Mouse (Mus musculus): ENCODE results near the gene Anks1. TPM values are rescaled to one million over a fixed set of nuclear protein-coding genes. Genes with fewer than 3 reads are reported as not detected.

Gene Anks1
- polyA plus RNA-seq, 1 experiment from 2014 or later, result 12.3 TPM

- no peak overlapping the region for H3K9ac ChIP-seq
- H3K4me3 ChIP-seq, result no peak overlapping the region
- H3K9me3 ChIP-seq, result no peaks in the 10 kb centered on the region
- ATAC-seq (ENCODE audit: insufficient number of reproducible peaks, low FRiP score, low TSS enrichment, low read depth), result no peak
- no peaks in the 10 kb centered on the region; the same call in 1 of the 2 replicates for H3K36me3 ChIP-seq
- no peaks in the 10 kb centered on the region for H3K27me3 ChIP-seq
- no peak overlapping the region for H3K27ac ChIP-seq
- H3K4me1 ChIP-seq, result peaks cover 36% of the 10 kb centered on the region
- WGBS, result 75% methylated on average over 10 of the region's 10 CpGs
- H3K4me2 ChIP-seq, result no peak overlapping the region
These were observed 25.2 kb downstream of the Anks1 start for GRCm38 (mm10) chr17:27934136-27934910.

- Histone ChIP-seq H3K4me1 (peaks cover 43% of the 10 kb centered on the region), H3K4me2 (no peak overlapping the region), H3K27ac (no peak overlapping the region), H3K4me3 (no peak overlapping the region), H3K9ac (no peak overlapping the region), H3K9me3 (no peaks in the 10 kb centered on the region), H3K27me3 (no peaks in the 10 kb centered on the region), H3K36me3 (no peaks in the 10 kb centered on the region; the same call in 1 of the 2 replicates)
- WGBS, result 87% methylated on average over 3 of the region's 3 CpGs
- no peak for ATAC-seq (ENCODE audit: insufficient number of reproducible peaks, low FRiP score, low TSS enrichment, low read depth)
These were observed 26.0 kb downstream of the Anks1 start for GRCm38 (mm10) chr17:27935091-27935490.

- 73% methylated on average over 4 of the region's 4 CpGs for WGBS
- peaks cover 62% of the 10 kb centered on the region for H3K4me1 ChIP-seq
- no peak for ATAC-seq (ENCODE audit: insufficient number of reproducible peaks, low FRiP score, low TSS enrichment, low read depth)
- no peak overlapping the region for H3K4me2 ChIP-seq
- no peaks in the 10 kb centered on the region; the same call in 1 of the 2 replicates for H3K36me3 ChIP-seq
- H3K4me3 ChIP-seq, result no peak overlapping the region
- H3K9ac ChIP-seq, result no peak overlapping the region
- H3K9me3 ChIP-seq, result no peaks in the 10 kb centered on the region
- no peaks in the 10 kb centered on the region for H3K27me3 ChIP-seq
- peak overlapping the region; percentile 43; the same call in 1 of the 2 replicates for H3K27ac ChIP-seq
These were observed 28.0 kb downstream of the Anks1 start for GRCm38 (mm10) chr17:27937054-27937615.

GRCm38 (mm10) chr17:27938121-27938754, 29.1 kb downstream of the Anks1 start:
- Histone ChIP-seq H3K9me3 (no peaks in the 10 kb centered on the region), H3K27me3 (no peaks in the 10 kb centered on the region), H3K4me3 (no peak overlapping the region), H3K36me3 (no peaks in the 10 kb centered on the region; the same call in 1 of the 2 replicates), H3K9ac (no peak overlapping the region), H3K4me2 (no peak overlapping the region), H3K27ac (peak overlapping the region; percentile 22), H3K4me1 (peaks cover 61% of the 10 kb centered on the region)
- WGBS, result 47% methylated on average over 12 of the region's 12 CpGs
- no peak for ATAC-seq (ENCODE audit: insufficient number of reproducible peaks, low FRiP score, low TSS enrichment, low read depth)

GRCm38 (mm10) chr17:27939028-27939427, 29.9 kb downstream of the Anks1 start:
- Histone ChIP-seq H3K4me3 (no peak overlapping the region), H3K36me3 (no peaks in the 10 kb centered on the region), H3K9ac (no peak overlapping the region), H3K4me2 (no peak overlapping the region), H3K4me1 (peaks cover 61% of the 10 kb centered on the region), H3K27me3 (no peaks in the 10 kb centered on the region), H3K27ac (peak overlapping the region; percentile 22), H3K9me3 (no peaks in the 10 kb centered on the region)
- ATAC-seq (ENCODE audit: insufficient number of reproducible peaks, low FRiP score, low TSS enrichment, low read depth), result no peak
- WGBS, result 57% methylated on average over 5 of the region's 5 CpGs

- no peaks in the 10 kb centered on the region for H3K36me3 ChIP-seq
- H3K27me3 ChIP-seq, result no peaks in the 10 kb centered on the region
- no peaks in the 10 kb centered on the region for H3K9me3 ChIP-seq
- peaks cover 59% of the 10 kb centered on the region for H3K4me1 ChIP-seq
- WGBS, result 32% methylated on average over 4 of the region's 4 CpGs
- no peak overlapping the region for H3K4me2 ChIP-seq
- no peak for ATAC-seq (ENCODE audit: insufficient number of reproducible peaks, low FRiP score, low TSS enrichment, low read depth)
- no peak overlapping the region for H3K9ac ChIP-seq
- H3K27ac ChIP-seq, result peak overlapping the region; percentile 54
- H3K4me3 ChIP-seq, result no peak overlapping the region
These were observed 31.2 kb downstream of the Anks1 start for GRCm38 (mm10) chr17:27940352-27940751.

GRCm38 (mm10) chr17:27941178-27941577, 32.1 kb downstream of the Anks1 start:
- ATAC-seq (ENCODE audit: insufficient number of reproducible peaks, low FRiP score, low TSS enrichment, low read depth), result no peak
- H3K4me1 ChIP-seq, result peaks cover 67% of the 10 kb centered on the region
- WGBS, result 65% methylated on average over 5 of the region's 5 CpGs
- H3K27ac ChIP-seq, result peak overlapping the region; percentile 54; the same call in 1 of the 2 replicates
- no peaks in the 10 kb centered on the region for H3K27me3 ChIP-seq
- no peak overlapping the region for H3K4me3 ChIP-seq
- no peak overlapping the region for H3K9ac ChIP-seq
- H3K36me3 ChIP-seq, result no peaks in the 10 kb centered on the region
- H3K4me2 ChIP-seq, result no peak overlapping the region
- H3K9me3 ChIP-seq, result no peaks in the 10 kb centered on the region

GRCm38 (mm10) chr17:27941698-27942097, 32.6 kb downstream of the Anks1 start:
- Histone ChIP-seq H3K9me3 (no peaks in the 10 kb centered on the region), H3K4me3 (no peak overlapping the region), H3K36me3 (no peaks in the 10 kb centered on the region), H3K9ac (no peak overlapping the region), H3K27ac (0 out of 2 replicates have a peak overlapping the region, but pooled peaks have one; percentile 27), H3K4me1 (peaks cover 69% of the 10 kb centered on the region), H3K27me3 (no peaks in the 10 kb centered on the region), H3K4me2 (no peak overlapping the region)
- ATAC-seq (ENCODE audit: insufficient number of reproducible peaks, low FRiP score, low TSS enrichment, low read depth), result no peak
- WGBS, result 67% methylated on average over 2 of the region's 2 CpGs

- Histone ChIP-seq H3K36me3 (no peaks in the 10 kb centered on the region), H3K4me1 (peaks cover 69% of the 10 kb centered on the region), H3K4me2 (no peak overlapping the region), H3K4me3 (no peak overlapping the region), H3K27me3 (no peaks in the 10 kb centered on the region), H3K9me3 (no peaks in the 10 kb centered on the region), H3K27ac (0 out of 2 replicates have a peak overlapping the region, but pooled peaks have one; percentile 27), H3K9ac (no peak overlapping the region)
- 79% methylated on average over 4 of the region's 4 CpGs for WGBS
- ATAC-seq (ENCODE audit: insufficient number of reproducible peaks, low FRiP score, low TSS enrichment, low read depth), result no peak
These were observed 33.0 kb downstream of the Anks1 start for GRCm38 (mm10) chr17:27942131-27942530.

GRCm38 (mm10) chr17:27945546-27946216, 36.6 kb downstream of the Anks1 start:
- no peak overlapping the region for H3K4me2 ChIP-seq
- H3K9ac ChIP-seq, result no peak overlapping the region

GRCm38 (mm10) chr17:27946371-27946770, 37.3 kb downstream of the Anks1 start:
- Histone ChIP-seq H3K27me3 (no peaks in the 10 kb centered on the region), H3K36me3 (no peaks in the 10 kb centered on the region), H3K4me3 (no peak overlapping the region), H3K9ac (no peak overlapping the region), H3K27ac (peak overlapping the region; percentile 90), H3K9me3 (no peaks in the 10 kb centered on the region), H3K4me1 (peaks cover 34% of the 10 kb centered on the region), H3K4me2 (no peak overlapping the region)
- 75% methylated on average over 8 of the region's 8 CpGs for WGBS
- no peak for ATAC-seq (ENCODE audit: insufficient number of reproducible peaks, low FRiP score, low TSS enrichment, low read depth)

More at GRCm38 (mm10) chr17:27945546-27946216, 36.6 kb downstream of the Anks1 start:
- ATAC-seq (ENCODE audit: insufficient number of reproducible peaks, low FRiP score, low TSS enrichment, low read depth), result peak; percentile 75
- no peak overlapping the region for H3K4me3 ChIP-seq
- H3K27ac ChIP-seq, result peak overlapping the region; percentile 90
- WGBS, result 27% methylated on average over 6 of the region's 6 CpGs
- H3K36me3 ChIP-seq, result no peaks in the 10 kb centered on the region
- peaks cover 41% of the 10 kb centered on the region for H3K4me1 ChIP-seq
- H3K9me3 ChIP-seq, result no peaks in the 10 kb centered on the region
- H3K27me3 ChIP-seq, result no peaks in the 10 kb centered on the region

All from limb, embryonic 15.5 days (tissue).